Mouse (Mus musculus): ENCODE measurements around the gene Ift122. TPM values are rescaled to one million over a fixed set of nuclear protein-coding genes. Genes with fewer than 3 reads are reported as not detected.

Ift122 gene
- polyA plus RNA-seq, 1 experiment from 2014 or later = 28.2 TPM

DNA sequence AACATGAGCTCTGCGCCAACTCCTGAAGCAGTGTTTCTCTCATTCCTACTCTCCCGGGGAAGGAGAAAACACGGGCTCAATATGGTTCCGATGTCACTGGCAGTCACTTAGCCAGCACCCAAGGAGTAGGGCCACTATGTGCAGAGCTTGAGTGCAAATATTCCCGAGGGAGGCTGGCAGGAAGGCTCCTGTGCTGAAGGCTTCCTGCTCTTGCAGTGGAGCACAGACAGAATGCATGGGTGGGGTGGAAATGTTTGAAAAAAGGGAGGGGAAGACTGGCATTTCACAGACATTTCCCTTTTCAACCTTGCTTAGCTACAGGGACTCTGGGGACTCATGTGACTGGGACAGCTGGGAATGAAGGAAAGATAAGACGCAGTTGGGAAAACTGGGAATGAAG lies 25.4 kb downstream of the Ift122 start:
- 82% methylated on average over 6 of the region's 6 CpGs for WGBS
- no peak overlapping the region for H3K4me2 ChIP-seq
- H3K4me3 ChIP-seq (replicated peaks) = no peak overlapping the region
- no peak overlapping the region for H3K9ac ChIP-seq (replicated peaks)
- H3K9me3 ChIP-seq (replicated peaks) = no peaks in the 10 kb centered on the region
- ATAC-seq (ENCODE audit: low FRiP score) = no peak
- no peaks in the 10 kb centered on the region for H3K4me1 ChIP-seq
- H3K27me3 ChIP-seq (replicated peaks) = no peaks in the 10 kb centered on the region
- no peak overlapping the region for H3K27ac ChIP-seq (replicated peaks)
- H3K36me3 ChIP-seq = peaks cover 42% of the 10 kb centered on the region

DNA sequence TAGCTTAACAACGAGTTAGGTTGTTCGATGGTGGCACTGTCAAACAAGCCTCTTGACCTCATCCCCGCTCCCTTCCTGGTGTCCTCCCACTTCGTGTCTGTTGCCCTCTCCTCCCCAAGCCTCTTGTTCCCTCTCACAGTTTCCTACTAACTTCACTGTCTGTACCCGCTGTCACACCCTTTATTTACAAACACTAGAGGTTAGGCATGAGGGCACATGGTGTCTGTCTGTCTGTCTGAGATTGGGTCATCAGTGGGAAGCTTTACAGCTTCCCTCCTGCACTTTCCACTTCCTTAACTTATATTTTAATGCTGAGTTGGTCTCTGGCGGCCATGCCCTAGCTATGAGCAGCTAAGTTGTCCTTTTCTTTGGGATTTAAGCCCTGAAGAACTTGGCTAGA lies 26.5 kb downstream of the Ift122 start:
- H3K27me3 ChIP-seq (replicated peaks) = no peaks in the 10 kb centered on the region
- H3K27ac ChIP-seq (replicated peaks) = no peak overlapping the region
- no peak for ATAC-seq (ENCODE audit: low FRiP score)
- peaks cover 42% of the 10 kb centered on the region for H3K36me3 ChIP-seq
- H3K9me3 ChIP-seq (replicated peaks) = no peaks in the 10 kb centered on the region
- no peak overlapping the region for H3K4me2 ChIP-seq
- no peak overlapping the region for H3K9ac ChIP-seq (replicated peaks)
- no peak overlapping the region for H3K4me3 ChIP-seq (replicated peaks)
- WGBS = 83% methylated on average over 6 of the region's 6 CpGs
- H3K4me1 ChIP-seq = no peaks in the 10 kb centered on the region

DNA sequence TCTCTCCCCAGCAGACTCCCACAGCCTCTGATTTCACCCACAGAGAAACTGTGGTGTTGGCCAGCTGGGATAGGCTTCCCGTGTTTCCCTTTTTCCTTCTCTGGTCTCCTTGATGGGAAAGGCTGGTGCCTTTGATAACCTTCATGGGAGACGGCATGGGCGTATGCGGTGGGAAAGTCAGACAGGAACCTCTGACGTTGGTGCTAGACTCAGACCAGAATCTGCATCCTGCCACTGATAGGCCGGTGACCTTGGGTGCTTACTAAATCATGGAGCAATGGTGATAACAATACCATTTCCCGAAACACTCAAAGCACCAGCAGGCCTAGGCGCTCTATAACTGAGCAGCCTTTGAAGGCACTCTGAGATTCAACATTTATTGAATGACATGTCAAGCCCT lies 27.5 kb downstream of the Ift122 start:
- Histone ChIP-seq H3K27me3 (replicated peaks) (no peaks in the 10 kb centered on the region), H3K27ac (replicated peaks) (no peak overlapping the region), H3K9me3 (replicated peaks) (no peaks in the 10 kb centered on the region), H3K4me1 (no peaks in the 10 kb centered on the region), H3K9ac (replicated peaks) (no peak overlapping the region), H3K36me3 (peaks cover 39% of the 10 kb centered on the region), H3K4me2 (no peak overlapping the region), H3K4me3 (replicated peaks) (no peak overlapping the region)
- WGBS = 88% methylated on average over 8 of the region's 8 CpGs
- ATAC-seq (ENCODE audit: low FRiP score) = no peak

DNA sequence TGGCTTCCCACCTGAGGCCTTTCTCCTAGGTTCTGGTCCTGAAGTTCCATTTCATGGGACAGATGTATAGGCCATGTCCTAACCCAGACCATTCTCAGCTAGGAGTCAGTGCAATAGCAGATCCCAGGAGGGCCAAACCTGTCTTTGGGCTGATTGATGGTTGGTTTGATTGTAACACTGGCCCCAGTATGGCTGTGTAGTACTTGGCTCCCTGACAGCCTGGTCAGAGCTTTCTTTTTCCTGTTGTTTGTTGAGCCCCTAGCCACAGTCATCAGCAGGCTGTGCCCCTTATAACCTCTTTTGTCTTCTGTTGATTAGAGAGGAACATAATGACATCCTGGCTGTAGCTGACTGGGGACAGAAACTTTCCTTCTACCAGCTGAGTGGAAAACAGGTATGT lies 30.7 kb downstream of the Ift122 start:
- Histone ChIP-seq H3K4me3 (replicated peaks) (no peak overlapping the region), H3K9me3 (replicated peaks) (no peaks in the 10 kb centered on the region), H3K27me3 (replicated peaks) (no peaks in the 10 kb centered on the region), H3K4me1 (no peaks in the 10 kb centered on the region), H3K36me3 (peaks cover 52% of the 10 kb centered on the region), H3K4me2 (no peak overlapping the region), H3K27ac (replicated peaks) (no peak overlapping the region), H3K9ac (replicated peaks) (no peak overlapping the region)
- ATAC-seq (ENCODE audit: low FRiP score) = no peak

DNA sequence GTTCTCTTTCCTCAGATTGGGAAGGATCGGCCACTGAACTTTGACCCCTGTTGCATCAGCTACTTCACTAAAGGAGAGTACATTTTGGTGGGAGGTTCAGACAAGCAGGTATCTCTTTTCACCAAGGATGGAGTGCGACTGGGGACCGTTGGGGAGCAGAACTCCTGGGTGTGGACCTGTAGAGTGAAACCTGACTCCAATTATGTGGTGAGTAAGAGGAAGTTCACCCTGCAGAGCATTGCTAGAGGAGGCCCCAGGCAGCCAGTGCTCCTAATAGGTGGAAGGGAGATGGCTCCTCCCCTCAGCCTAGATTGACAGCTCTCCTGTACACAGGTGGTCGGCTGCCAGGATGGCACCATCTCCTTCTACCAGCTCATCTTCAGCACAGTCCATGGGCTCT lies 33.6 kb downstream of the Ift122 start:
- Histone ChIP-seq H3K9ac (replicated peaks) (no peak overlapping the region), H3K9me3 (replicated peaks) (no peaks in the 10 kb centered on the region), H3K4me2 (no peak overlapping the region), H3K27ac (replicated peaks) (no peak overlapping the region), H3K27me3 (replicated peaks) (no peaks in the 10 kb centered on the region), H3K36me3 (peaks cover 34% of the 10 kb centered on the region), H3K4me1 (peaks cover 14% of the 10 kb centered on the region), H3K4me3 (replicated peaks) (no peak overlapping the region)
- 70% methylated on average over 4 of the region's 4 CpGs for WGBS
- ATAC-seq (ENCODE audit: low FRiP score) = no peak

DNA sequence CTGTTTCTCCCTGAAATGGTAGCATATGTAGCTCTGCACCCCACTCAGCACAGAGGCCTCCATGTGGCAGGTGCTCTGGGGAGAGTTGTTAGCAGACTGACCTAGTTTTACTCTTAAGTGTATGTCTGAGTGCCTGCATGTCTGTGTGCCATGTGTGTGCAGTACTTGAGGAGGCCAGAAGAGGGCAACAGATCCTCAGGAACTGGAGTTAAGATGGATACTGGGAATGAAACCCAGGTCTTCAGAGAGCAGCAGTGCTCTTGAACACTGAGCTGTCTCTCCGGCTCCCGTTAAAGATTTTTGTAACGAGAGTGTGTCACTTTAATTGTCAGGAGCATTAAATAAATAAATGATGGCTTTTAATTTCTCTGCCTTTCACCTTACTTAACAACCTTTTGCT lies 35.0 kb downstream of the Ift122 start:
- H3K4me2 ChIP-seq = no peak overlapping the region
- peaks cover 39% of the 10 kb centered on the region for H3K36me3 ChIP-seq
- H3K27ac ChIP-seq (replicated peaks) = no peak overlapping the region
- no peak for ATAC-seq (ENCODE audit: low FRiP score)
- H3K27me3 ChIP-seq (replicated peaks) = no peaks in the 10 kb centered on the region
- WGBS = 96% methylated on average over 3 of the region's 3 CpGs
- no peak overlapping the region for H3K4me3 ChIP-seq (replicated peaks)
- H3K9me3 ChIP-seq (replicated peaks) = no peaks in the 10 kb centered on the region
- H3K9ac ChIP-seq (replicated peaks) = no peak overlapping the region
- peaks cover 20% of the 10 kb centered on the region for H3K4me1 ChIP-seq

DNA sequence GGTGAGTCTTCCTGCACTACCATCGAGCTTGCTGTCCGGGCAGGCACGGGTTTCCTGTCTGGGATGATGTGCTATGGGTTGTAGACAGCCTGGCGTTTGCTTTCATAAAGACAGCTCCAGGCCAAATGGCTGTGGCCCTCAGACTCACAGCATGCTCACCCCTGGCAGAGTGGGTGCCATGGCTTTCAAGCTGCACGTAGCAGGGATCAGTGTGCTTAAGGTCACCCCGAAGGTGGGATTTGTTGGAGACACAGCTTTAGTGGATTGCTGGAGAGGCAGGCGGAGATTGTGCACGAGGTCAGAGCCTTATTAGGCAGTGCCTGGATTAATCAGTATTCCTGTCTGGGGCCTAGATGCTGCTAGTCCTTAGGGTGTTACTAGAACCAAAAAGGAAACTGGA lies 37.3 kb downstream of the Ift122 start:
- no peaks in the 10 kb centered on the region for H3K27me3 ChIP-seq (replicated peaks)
- ATAC-seq (ENCODE audit: low FRiP score) = no peak
- no peak overlapping the region for H3K9ac ChIP-seq (replicated peaks)
- no peak overlapping the region for H3K27ac ChIP-seq (replicated peaks)
- H3K36me3 ChIP-seq = peaks cover 48% of the 10 kb centered on the region
- 89% methylated on average over 8 of the region's 8 CpGs for WGBS
- no peak overlapping the region for H3K4me3 ChIP-seq (replicated peaks)
- no peak overlapping the region for H3K4me2 ChIP-seq
- H3K4me1 ChIP-seq = peaks cover 20% of the 10 kb centered on the region
- H3K9me3 ChIP-seq (replicated peaks) = no peaks in the 10 kb centered on the region

DNA sequence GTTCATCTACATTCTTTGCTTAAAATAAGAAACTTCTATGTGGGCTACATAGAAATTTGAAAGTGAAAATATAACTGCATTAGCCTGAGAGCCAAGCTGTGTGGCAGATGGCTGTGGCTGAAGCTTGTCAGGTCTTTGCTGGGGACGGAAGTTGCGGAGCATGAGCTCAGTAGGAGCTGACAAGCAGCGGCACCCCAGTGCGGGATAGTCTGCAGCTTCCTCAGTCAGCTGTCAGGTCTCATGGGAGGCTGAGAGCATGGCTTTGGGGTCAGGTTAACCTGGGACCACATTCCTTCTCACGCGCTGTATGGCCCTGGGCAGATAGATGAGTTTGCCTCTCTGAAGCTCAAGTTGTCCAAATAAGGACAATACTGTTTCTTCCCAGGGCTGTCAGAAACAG lies 37.8 kb downstream of the Ift122 start:
- Histone ChIP-seq H3K27me3 (replicated peaks) (no peaks in the 10 kb centered on the region), H3K9me3 (replicated peaks) (no peaks in the 10 kb centered on the region), H3K9ac (replicated peaks) (no peak overlapping the region), H3K4me3 (replicated peaks) (no peak overlapping the region), H3K27ac (replicated peaks) (no peak overlapping the region), H3K4me1 (peaks cover 20% of the 10 kb centered on the region), H3K4me2 (no peak overlapping the region), H3K36me3 (peaks cover 45% of the 10 kb centered on the region)
- ATAC-seq (ENCODE audit: low FRiP score) = no peak
- 68% methylated on average over 6 of the region's 6 CpGs for WGBS

DNA sequence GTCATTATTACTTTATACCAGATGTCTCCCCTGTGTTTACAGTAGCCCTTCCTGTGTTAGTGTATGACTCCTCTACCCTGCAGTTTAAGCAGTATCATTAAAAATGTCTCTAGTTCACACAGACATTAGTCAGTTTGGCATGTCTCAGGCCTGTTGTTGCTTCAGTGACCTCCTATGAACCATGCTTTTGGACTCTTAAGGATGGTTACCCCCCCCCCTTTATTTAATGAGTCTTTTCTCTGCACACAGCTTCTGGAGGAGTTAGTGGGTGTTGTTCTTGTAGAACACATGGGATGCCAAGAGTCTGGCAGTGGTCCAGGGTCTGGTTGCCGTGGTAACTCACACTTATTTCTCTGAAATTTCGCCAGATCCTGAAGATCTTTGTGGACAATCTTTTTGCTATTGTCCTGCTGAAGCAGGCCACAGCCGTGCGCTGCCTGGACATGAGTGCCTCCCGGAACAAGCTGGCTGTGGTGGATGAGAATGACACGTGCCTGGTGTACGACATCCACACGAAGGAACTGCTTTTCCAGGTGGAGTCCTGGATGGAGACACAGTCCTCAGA lies 38.3 kb downstream of the Ift122 start:
- 25% methylated on average over 8 of the region's 8 CpGs for WGBS
- Histone ChIP-seq H3K9me3 (replicated peaks) (no peaks in the 10 kb centered on the region), H3K4me3 (replicated peaks) (no peak overlapping the region), H3K36me3 (peaks cover 45% of the 10 kb centered on the region), H3K4me2 (no peak overlapping the region), H3K27ac (replicated peaks) (no peak overlapping the region; the same call in 1 of the 2 replicates), H3K9ac (replicated peaks) (no peak overlapping the region), H3K4me1 (peaks cover 20% of the 10 kb centered on the region), H3K27me3 (replicated peaks) (no peaks in the 10 kb centered on the region)
- ATAC-seq (ENCODE audit: low FRiP score) = peak; percentile 31; the same call in 1 of the 2 replicates

DNA sequence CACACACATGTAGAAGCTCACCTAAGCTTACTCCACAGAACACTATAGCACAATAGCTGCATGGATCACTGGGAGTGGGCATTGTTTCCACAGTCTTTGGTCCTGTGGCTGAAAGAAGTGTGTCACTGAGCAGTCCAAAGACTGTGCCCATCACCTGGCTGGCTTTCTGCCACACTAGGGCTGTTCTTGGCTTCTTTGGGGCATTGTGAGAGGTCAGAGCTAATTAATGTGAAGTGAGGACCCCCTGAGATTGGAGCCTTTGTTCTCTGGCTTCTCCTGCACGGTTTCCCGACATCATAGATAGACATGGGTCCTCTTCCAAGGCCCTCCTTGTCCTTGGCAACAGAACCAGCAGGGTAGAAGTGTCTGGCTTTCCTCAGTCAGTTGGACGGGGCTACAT lies 39.1 kb downstream of the Ift122 start:
- H3K36me3 ChIP-seq = peaks cover 38% of the 10 kb centered on the region
- H3K4me3 ChIP-seq (replicated peaks) = no peak overlapping the region
- no peaks in the 10 kb centered on the region for H3K9me3 ChIP-seq (replicated peaks)
- H3K27ac ChIP-seq (replicated peaks) = no peak overlapping the region
- H3K4me2 ChIP-seq = no peak overlapping the region
- no peak for ATAC-seq (ENCODE audit: low FRiP score)
- no peaks in the 10 kb centered on the region for H3K27me3 ChIP-seq (replicated peaks)
- 67% methylated on average over 3 of the region's 3 CpGs for WGBS
- peaks cover 23% of the 10 kb centered on the region for H3K4me1 ChIP-seq
- no peak overlapping the region for H3K9ac ChIP-seq (replicated peaks)

DNA sequence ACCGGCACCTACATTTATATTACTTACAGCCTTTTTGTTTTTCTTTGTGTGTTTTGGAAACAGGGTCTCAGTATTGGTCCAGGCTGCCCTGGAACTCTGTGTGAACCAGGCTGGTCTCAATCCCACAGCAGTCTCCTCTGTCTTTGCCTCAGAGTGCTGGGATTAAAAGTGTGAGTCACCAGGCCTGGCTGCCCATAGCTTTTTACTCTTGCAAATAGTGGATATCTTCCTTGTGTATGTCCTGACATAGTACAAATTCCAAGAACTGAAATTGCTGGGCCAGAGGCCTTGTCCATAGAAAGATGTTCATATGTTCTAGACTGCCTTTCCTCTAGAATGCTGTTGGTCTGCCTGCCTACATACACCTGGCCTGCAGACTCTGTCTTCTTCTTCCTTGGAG lies 43.1 kb downstream of the Ift122 start:
- H3K27ac ChIP-seq (replicated peaks) = no peak overlapping the region
- H3K27me3 ChIP-seq (replicated peaks) = no peaks in the 10 kb centered on the region
- no peak overlapping the region for H3K9ac ChIP-seq (replicated peaks)
- peaks cover 23% of the 10 kb centered on the region for H3K36me3 ChIP-seq
- no peak overlapping the region for H3K4me2 ChIP-seq
- H3K9me3 ChIP-seq (replicated peaks) = no peaks in the 10 kb centered on the region
- no peak for ATAC-seq (ENCODE audit: low FRiP score)
- no peak overlapping the region for H3K4me3 ChIP-seq (replicated peaks)
- H3K4me1 ChIP-seq = peaks cover 18% of the 10 kb centered on the region
- 12% methylated on average over 1 of the region's 1 CpGs for WGBS

DNA sequence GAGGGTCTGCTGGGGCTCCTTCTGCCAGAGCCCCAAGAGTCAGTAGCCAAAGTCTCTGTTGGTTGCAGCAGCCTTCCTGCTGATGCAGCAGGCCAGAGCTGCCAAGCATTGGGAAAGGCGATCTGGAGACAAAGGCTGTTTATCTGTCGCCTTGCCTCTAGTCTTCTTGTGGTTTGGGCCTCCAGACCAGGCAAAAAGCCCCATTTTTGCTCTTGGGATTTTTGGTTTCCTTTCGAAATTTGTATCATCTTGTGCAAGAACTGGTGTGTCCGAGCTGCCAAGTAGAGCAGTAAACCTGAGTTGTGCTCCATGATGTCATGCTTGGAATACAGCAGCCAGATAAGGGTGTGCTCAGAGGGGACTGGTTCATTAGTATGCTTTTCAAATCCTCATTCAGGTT lies 43.8 kb downstream of the Ift122 start:
- H3K9me3 ChIP-seq (replicated peaks) = no peaks in the 10 kb centered on the region
- no peak overlapping the region for H3K4me3 ChIP-seq (replicated peaks)
- no peak overlapping the region for H3K9ac ChIP-seq (replicated peaks)
- 82% methylated on average over 4 of the region's 4 CpGs for WGBS
- H3K27ac ChIP-seq (replicated peaks) = no peak overlapping the region
- H3K36me3 ChIP-seq = peaks cover 23% of the 10 kb centered on the region
- ATAC-seq (ENCODE audit: low FRiP score) = no peak
- no peak overlapping the region for H3K4me2 ChIP-seq
- H3K27me3 ChIP-seq (replicated peaks) = no peaks in the 10 kb centered on the region
- peaks cover 15% of the 10 kb centered on the region for H3K4me1 ChIP-seq

Data from neural tube, embryonic 15.5 days (tissue).